Mouse (Mus musculus) kidney, adult 2 months (tissue): ENCODE measurements around the gene Mylip.

Source experiments
- CTCF ChIP-seq: fragments of 200-500 bp; conservative IDR thresholded peaks from 2 replicates; pipeline ENCODE4 v1.5.1; 2011; ENCODE audit warnings: low read depth, mild to moderate bottlenecking, control low read depth, low read length, moderate library complexity, mixed read lengths; ENCODE audit not compliant: insufficient read depth, insufficient read length
- POLR2A ChIP-seq: fragments of 200-500 bp; IDR thresholded peaks from one replicate; pipeline ENCODE4 v1.6.1; 2011; ENCODE audit warnings: low read depth, low read length, control low read depth

DNA sequence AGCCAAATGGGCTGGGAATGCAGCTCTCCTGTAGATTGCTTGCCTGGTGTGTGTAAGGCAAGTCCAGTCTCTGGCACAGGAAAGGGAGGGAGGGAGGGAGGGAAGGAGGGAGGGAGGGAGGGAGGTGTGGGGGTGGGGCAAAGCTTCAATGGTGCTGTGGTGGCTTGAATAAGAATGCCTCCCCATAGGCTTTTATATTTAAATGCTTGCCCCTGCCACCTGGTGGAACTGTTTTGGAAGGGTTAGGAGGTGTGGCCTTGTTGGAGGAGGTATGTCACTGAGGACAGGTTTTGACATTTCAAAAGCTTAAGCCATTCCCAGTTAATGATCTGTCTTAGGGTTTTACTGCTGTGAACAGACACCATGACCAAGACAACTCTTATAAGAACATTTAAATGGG, 47.6 kb upstream of the Mylip start:
- no peak for TF ChIP-seq CTCF
- no peak for TF ChIP-seq POLR2A
